Mouse (Mus musculus) C2C12 (cell line): ENCODE data around the gene Serpina3n.

Experiments used
- CTCF ChIP-seq: IDR thresholded peaks from one replicate; pipeline ENCODE4 v1.5.1; 2011; ENCODE audit not compliant: control insufficient read depth, insufficient read depth, insufficient read length
- USF1 ChIP-seq: IDR thresholded peaks from one replicate; pipeline ENCODE4 v1.6.1; 2011; ENCODE audit warnings: low read depth, mild to moderate bottlenecking, control low read depth, moderate library complexity

- TF ChIP-seq CTCF (no peak), USF1 (no peak)
Observed at GRCm38 (mm10) chr12:104403968-104404367, 2.6 kb upstream of the Serpina3n start.
